Mouse (Mus musculus) liver, adult 10 weeks (tissue): ENCODE measurements around the gene Scgb1b20. TPM values are rescaled to one million over a fixed set of nuclear protein-coding genes. Genes with fewer than 3 reads are reported as not detected.

Experiments used
- polyA plus RNA-seq: library from polyadenylated mRNA; stranded (reverse); fragments of 350-450 nt; fragmentation: Illumina TruSeq; extraction: RNeasy Lipid Tissue Mini Kit (QIAGEN cat#74804); gene quantifications from one replicate; pipeline ENCODE4 v1.2.3, GENCODE M21; 2014; ENCODE audit warnings: low read depth, low replicate concordance

The Scgb1b20 gene
- not detected for polyA plus RNA-seq

GRCm38 (mm10) chr7:33372934-33373333 lies at the start of gene Scgb1b20:
Gene Scgb1b20, plus strand, starts transcription at chr7:33373234.

GRCm38 (mm10) chr7:33366222-33366621 lies 6.8 kb upstream of the Scgb1b20 start, which contains the start of gene Scgb2b20:
Gene Scgb2b20, minus strand, starts transcription at chr7:33366322.

Other genes with a start within 250 kb of the Scgb1b20 start
- gene Scgb2b18, start 199.4 kb upstream of the Scgb1b20 start, polyA plus RNA-seq, result not detected
- gene Scgb1b18, start 187.7 kb upstream of the Scgb1b20 start, polyA plus RNA-seq, result not detected
- not detected for gene Scgb2b19, start 92.9 kb upstream of the Scgb1b20 start, polyA plus RNA-seq
- not detected for gene Scgb1b19, start 85.9 kb upstream of the Scgb1b20 start, polyA plus RNA-seq
- not detected for gene Scgb2b20, start 6.9 kb upstream of the Scgb1b20 start, polyA plus RNA-seq
- gene Scgb2b21, start 147.2 kb downstream of the Scgb1b20 start, polyA plus RNA-seq, result not detected